Mouse (Mus musculus) liver, embryonic 13.5 days (tissue): ENCODE measurements around the gene Kcnq4. TPM values are rescaled to one million over a fixed set of nuclear protein-coding genes. Genes with fewer than 3 reads are reported as not detected.
A peak's percentile ranks its signal among the peaks of the same experiment; 100 is the strongest.

Source experiments
- ATAC-seq: fragments of 200-750 bp; cut with Nextera tagmentation; 2 replicates; pipeline ENCODE4 v1.8.0; 2017; ENCODE audit warnings: low read depth, mild to moderate bottlenecking, moderate number of reproducible peaks, moderate library complexity
- DNase-seq: peaks from one replicate; pipeline ENCODE4 v3.0.0; 2022
- H3K27ac ChIP-seq: fragments of 300-500 bp; sonication (generic); 2 replicates; pipeline ENCODE4 v1.5.1; 2015; ENCODE audit warnings: moderate library complexity, mild to moderate bottlenecking, inconsistent platforms
- H3K27me3 ChIP-seq: fragments of 300-500 bp; sonication (generic); 2 replicates; pipeline ENCODE4 v1.6.1; 2015; ENCODE audit warnings: mild to moderate bottlenecking, inconsistent platforms
- H3K36me3 ChIP-seq: fragments of 300-500 bp; sonication (generic); 2 replicates; pipeline ENCODE4 v1.6.1; 2015; ENCODE audit warnings: mild to moderate bottlenecking, inconsistent platforms
- H3K4me1 ChIP-seq: fragments of 300-500 bp; sonication (generic); replicated peaks from 2 replicates; pipeline ENCODE4 v1.6.1; 2015; ENCODE audit warnings: inconsistent platforms
- H3K4me2 ChIP-seq: fragments of 300-500 bp; sonication (generic); 2 replicates; pipeline ENCODE4 v1.6.1; 2015; ENCODE audit warnings: inconsistent platforms, mild to moderate bottlenecking, moderate library complexity
- H3K4me3 ChIP-seq: fragments of 300-500 bp; sonication (generic); replicated peaks from 2 replicates; pipeline ENCODE4 v1.5.1; 2015; ENCODE audit warnings: mild to moderate bottlenecking, inconsistent platforms
- H3K9ac ChIP-seq: fragments of 300-500 bp; sonication (generic); 2 replicates; pipeline ENCODE4 v1.6.1; 2015; ENCODE audit warnings: mild to moderate bottlenecking, inconsistent platforms
- H3K9me3 ChIP-seq: fragments of 300-500 bp; sonication (generic); replicated peaks from 2 replicates; pipeline ENCODE4 v1.6.1; 2016; ENCODE audit warnings: inconsistent platforms
- WGBS: fragments of 180-500 bp; shearing (Covaris S2); methylation state at CpG from one replicate; pipeline ENCODE4 v1.1.7; 2015; ENCODE audit not compliant: insufficient replicate concordance; 5-methylcytosine and 5-hydroxymethylcytosine counted together
- polyA plus RNA-seq: library from polyadenylated mRNA; unstranded; fragments of >200 nt; fragmentation: Nextera tagmentation; extraction: Ambion mirVana; gene quantifications from 2 replicates; pipeline ENCODE4 v1.2.1, GENCODE M21; 2015

The Kcnq4 gene
- 0.08 and 0.10 TPM in 2 replicates for polyA plus RNA-seq

GRCm38 (mm10) chr4:120747941-120748866, at the start of gene Kcnq4:
Gene Kcnq4, minus strand, starts transcription at chr4:120748612.
- H3K27me3 ChIP-seq = peaks cover 93% of the 10 kb centered on the region
- H3K4me2 ChIP-seq = peak within 1 kb of the TSS; percentile 82
- WGBS = 4% methylated on average over 42 of the region's 42 CpGs
- H3K4me3 ChIP-seq = peak within 1 kb of the TSS; percentile 64
- no peaks in the 10 kb centered on the region for H3K9me3 ChIP-seq
- peaks cover 15% of the 10 kb centered on the region for H3K4me1 ChIP-seq
- no peaks in the 10 kb centered on the region for H3K36me3 ChIP-seq
- DNase-seq (no peak), ATAC-seq (no peak)
- no peak within 1 kb of the TSS for H3K27ac ChIP-seq
- H3K9ac ChIP-seq = no peak within 1 kb of the TSS

GRCm38 (mm10) chr4:120796687-120797086, 48.3 kb upstream of the Kcnq4 start:
- H3K36me3 ChIP-seq = no peaks in the 10 kb centered on the region
- no peak overlapping the region for H3K9ac ChIP-seq
- no peak for ATAC-seq
- H3K4me1 ChIP-seq = peaks cover 16% of the 10 kb centered on the region
- no peak overlapping the region for H3K27ac ChIP-seq
- no peak overlapping the region for H3K4me2 ChIP-seq
- no peak overlapping the region for H3K4me3 ChIP-seq
- WGBS = 69% methylated on average over 2 of the region's 2 CpGs
- H3K27me3 ChIP-seq = no peaks in the 10 kb centered on the region
- no peaks in the 10 kb centered on the region for H3K9me3 ChIP-seq
- DNase-seq = no peak

GRCm38 (mm10) chr4:120795646-120796045, 47.2 kb upstream of the Kcnq4 start:
- Histone ChIP-seq H3K27me3 (no peaks in the 10 kb centered on the region), H3K4me3 (no peak overlapping the region), H3K4me2 (no peak overlapping the region), H3K36me3 (no peaks in the 10 kb centered on the region), H3K9ac (no peak overlapping the region), H3K9me3 (no peaks in the 10 kb centered on the region), H3K27ac (no peak overlapping the region), H3K4me1 (peaks cover 16% of the 10 kb centered on the region)
- 80% methylated on average over 1 of the region's 1 CpGs for WGBS
- ATAC-seq = no peak
- DNase-seq = no peak

- no peak overlapping the region for H3K4me2 ChIP-seq
- ATAC-seq (no peak), DNase-seq (no peak)
- peaks cover 25% of the 10 kb centered on the region for H3K36me3 ChIP-seq
- H3K4me3 ChIP-seq = no peak overlapping the region
- no peaks in the 10 kb centered on the region for H3K9me3 ChIP-seq
- no peak overlapping the region for H3K9ac ChIP-seq
- H3K27me3 ChIP-seq = no peaks in the 10 kb centered on the region
- no peak overlapping the region for H3K27ac ChIP-seq
- 85% methylated on average over 2 of the region's 2 CpGs for WGBS
- H3K4me1 ChIP-seq = peaks cover 12% of the 10 kb centered on the region
Observed at GRCm38 (mm10) chr4:120792918-120793317, 44.5 kb upstream of the Kcnq4 start.

GRCm38 (mm10) chr4:120790027-120790426, 41.6 kb upstream of the Kcnq4 start:
- Histone ChIP-seq H3K4me1 (0 out of 2 replicates have a peak, but pooled peaks cover 4% of the 10 kb centered on the region), H3K4me2 (no peak overlapping the region), H3K27ac (no peak overlapping the region), H3K9ac (no peak overlapping the region), H3K4me3 (no peak overlapping the region), H3K9me3 (no peaks in the 10 kb centered on the region), H3K36me3 (peaks cover 47% of the 10 kb centered on the region), H3K27me3 (no peaks in the 10 kb centered on the region)
- 86% methylated on average over 4 of the region's 4 CpGs for WGBS
- ATAC-seq = no peak
- no peak for DNase-seq

GRCm38 (mm10) chr4:120755801-120756200, 7.4 kb upstream of the Kcnq4 start:
- Histone ChIP-seq H3K4me2 (no peak overlapping the region), H3K27me3 (peaks cover 21% of the 10 kb centered on the region), H3K9ac (no peak overlapping the region), H3K27ac (no peak overlapping the region), H3K9me3 (no peaks in the 10 kb centered on the region), H3K4me1 (no peaks in the 10 kb centered on the region), H3K4me3 (no peak overlapping the region), H3K36me3 (peaks cover 37% of the 10 kb centered on the region)
- WGBS = 73% methylated on average over 5 of the region's 5 CpGs
- DNase-seq = no peak
- no peak for ATAC-seq

GRCm38 (mm10) chr4:120755299-120755698, 6.9 kb upstream of the Kcnq4 start:
- DNase-seq (peak; percentile 40), ATAC-seq (no peak)
- no peaks in the 10 kb centered on the region for H3K4me1 ChIP-seq
- no peak overlapping the region for H3K27ac ChIP-seq
- H3K4me3 ChIP-seq = no peak overlapping the region
- no peak overlapping the region for H3K4me2 ChIP-seq
- WGBS = 4% methylated on average over 1 of the region's 1 CpGs
- no peaks in the 10 kb centered on the region for H3K9me3 ChIP-seq
- peaks cover 26% of the 10 kb centered on the region for H3K27me3 ChIP-seq
- H3K36me3 ChIP-seq = peaks cover 32% of the 10 kb centered on the region
- H3K9ac ChIP-seq = no peak overlapping the region

- ATAC-seq (no peak), DNase-seq (no peak)
- no peaks in the 10 kb centered on the region for H3K9me3 ChIP-seq
- 9% methylated on average over 2 of the region's 2 CpGs for WGBS
- no peak overlapping the region for H3K4me2 ChIP-seq
- peaks cover 83% of the 10 kb centered on the region for H3K27me3 ChIP-seq
- no peak overlapping the region for H3K4me3 ChIP-seq
- H3K36me3 ChIP-seq = no peaks in the 10 kb centered on the region
- no peak overlapping the region for H3K9ac ChIP-seq
- no peak overlapping the region for H3K27ac ChIP-seq
- H3K4me1 ChIP-seq = peaks cover 15% of the 10 kb centered on the region
Observed at GRCm38 (mm10) chr4:120749601-120750000, 1.2 kb upstream of the Kcnq4 start.

GRCm38 (mm10) chr4:120747243-120747792, 1.1 kb downstream of the Kcnq4 start:
- ATAC-seq = peak; percentile 19; the same call in 1 of the 2 replicates
- Histone ChIP-seq H3K36me3 (no peaks in the 10 kb centered on the region), H3K9ac (peak overlapping the region; percentile 26; the same call in 1 of the 2 replicates), H3K27me3 (peaks cover 100% of the 10 kb centered on the region), H3K4me1 (peaks cover 15% of the 10 kb centered on the region), H3K4me2 (peak overlapping the region; percentile 82), H3K27ac (no peak overlapping the region), H3K9me3 (no peaks in the 10 kb centered on the region), H3K4me3 (peak overlapping the region; percentile 64)
- WGBS = under 1% methylated on average over 60 of the region's 75 CpGs
- no peak for DNase-seq

GRCm38 (mm10) chr4:120746552-120747150, 1.8 kb downstream of the Kcnq4 start:
- H3K4me1 ChIP-seq = peaks cover 15% of the 10 kb centered on the region
- H3K9me3 ChIP-seq = no peaks in the 10 kb centered on the region
- no peaks in the 10 kb centered on the region for H3K36me3 ChIP-seq
- ATAC-seq (peak; percentile 27; the same call in 1 of the 2 replicates), DNase-seq (no peak)
- WGBS = 5% methylated on average over 52 of the region's 53 CpGs
- H3K4me2 ChIP-seq = peak overlapping the region; percentile 82
- peak overlapping the region; percentile 64 for H3K4me3 ChIP-seq
- H3K9ac ChIP-seq = peak overlapping the region; percentile 26; the same call in 1 of the 2 replicates
- H3K27ac ChIP-seq = no peak overlapping the region
- peaks cover 100% of the 10 kb centered on the region for H3K27me3 ChIP-seq
